Mouse (Mus musculus) left cerebral cortex, postnatal 25 days (tissue): ENCODE results near the gene Cep295. TPM values are rescaled to one million over a fixed set of nuclear protein-coding genes. Genes with fewer than 3 reads are reported as not detected.
A peak's percentile ranks its signal among the peaks of the same experiment; 100 is the strongest.
"Not testable (repeated sequence)": the region's sequence is repeated elsewhere in the genome, so short reads cannot be mapped to it uniquely, and the experiment has no call there.

ENCODE experiments used
- DNase-seq, 2 experiments: peaks; one replicate each; pipeline ENCODE4 v3.0.0; 2022; ENCODE audit warnings: low spot score in 2 of 2, mixed read lengths in 1 of 2
- intact Hi-C: fragments of 180-260 bp; cut with DNase I; formaldehyde crosslinking; loops from one replicate; pipeline ENCODE4 v1.15.1; 2025
- total RNA-seq, 2 experiments: library from RNA; stranded (reverse); gene quantifications; 2 replicates each; pipeline ENCODE4 v1.2.3; 2021

Cep295 gene
- total RNA-seq, 2 experiments from 2014 or later: 19.1 to 21.6 TPM

DNA sequence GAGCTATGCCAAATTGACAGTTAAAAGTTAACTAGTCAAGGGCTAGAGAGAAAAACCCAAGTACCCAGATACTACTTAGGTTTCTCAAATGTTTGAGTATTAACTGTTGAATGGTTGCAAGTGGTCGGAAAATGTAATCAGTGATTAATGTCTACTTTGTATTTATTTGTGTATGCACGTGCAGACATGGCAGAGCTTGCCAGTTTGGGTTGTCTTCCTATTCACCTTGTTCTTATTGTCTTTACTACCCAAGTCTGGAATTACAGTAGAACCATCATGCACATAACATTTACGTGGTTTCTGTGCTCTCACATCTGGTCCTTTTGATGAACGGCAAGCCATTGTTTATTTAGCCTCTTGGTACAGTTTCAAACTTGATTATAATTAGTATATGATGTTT is 48.2 kb downstream of the Cep295 start:
- no peak for DNase-seq
- intact Hi-C loops: no loop called here

DNA sequence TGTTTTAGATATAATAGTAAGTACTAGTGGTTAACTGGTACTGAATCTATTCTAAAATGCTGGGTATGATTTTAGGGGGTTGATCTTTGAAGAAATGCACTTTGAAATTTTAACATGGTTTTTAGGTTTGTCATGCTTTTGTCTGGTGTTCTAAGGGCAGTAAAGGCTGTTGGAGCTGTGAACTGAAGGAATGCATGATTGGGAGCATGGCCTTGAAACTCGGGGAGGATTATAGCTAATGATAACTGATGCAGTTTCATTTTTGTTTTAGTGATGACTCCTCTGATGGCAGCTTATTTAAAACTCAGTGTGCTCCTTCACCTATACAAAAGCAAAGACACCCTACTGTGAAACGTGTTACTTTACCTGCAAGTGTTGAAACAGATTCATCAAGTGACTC is 49.3 kb downstream of the Cep295 start:
- intact Hi-C loops: no loop called here
- no peak for DNase-seq

DNA sequence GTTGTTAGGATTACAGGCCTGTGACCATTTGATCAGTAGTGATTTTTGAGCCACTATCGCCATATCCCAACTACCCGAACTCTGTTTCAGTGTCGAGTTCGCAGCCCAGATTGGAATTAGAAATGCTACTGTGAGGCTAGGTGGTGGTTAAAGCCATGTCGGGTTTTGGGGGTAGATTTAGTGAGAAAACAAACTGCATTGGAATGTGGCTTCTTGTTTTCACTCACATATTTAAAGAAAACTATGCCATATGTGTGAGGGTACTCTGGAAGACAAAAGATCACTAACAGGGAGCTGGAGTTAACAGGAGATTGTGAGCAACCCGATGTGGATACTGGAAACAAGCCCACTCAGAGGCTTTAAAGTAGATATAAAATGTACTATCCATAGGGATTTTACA is 50.3 kb downstream of the Cep295 start:
- no peak for DNase-seq
- intact Hi-C loops: loop anchor here (2.0 kb wide), 1 partner anchor 28 kb away; the partner anchor contains the start of gene Med17

DNA sequence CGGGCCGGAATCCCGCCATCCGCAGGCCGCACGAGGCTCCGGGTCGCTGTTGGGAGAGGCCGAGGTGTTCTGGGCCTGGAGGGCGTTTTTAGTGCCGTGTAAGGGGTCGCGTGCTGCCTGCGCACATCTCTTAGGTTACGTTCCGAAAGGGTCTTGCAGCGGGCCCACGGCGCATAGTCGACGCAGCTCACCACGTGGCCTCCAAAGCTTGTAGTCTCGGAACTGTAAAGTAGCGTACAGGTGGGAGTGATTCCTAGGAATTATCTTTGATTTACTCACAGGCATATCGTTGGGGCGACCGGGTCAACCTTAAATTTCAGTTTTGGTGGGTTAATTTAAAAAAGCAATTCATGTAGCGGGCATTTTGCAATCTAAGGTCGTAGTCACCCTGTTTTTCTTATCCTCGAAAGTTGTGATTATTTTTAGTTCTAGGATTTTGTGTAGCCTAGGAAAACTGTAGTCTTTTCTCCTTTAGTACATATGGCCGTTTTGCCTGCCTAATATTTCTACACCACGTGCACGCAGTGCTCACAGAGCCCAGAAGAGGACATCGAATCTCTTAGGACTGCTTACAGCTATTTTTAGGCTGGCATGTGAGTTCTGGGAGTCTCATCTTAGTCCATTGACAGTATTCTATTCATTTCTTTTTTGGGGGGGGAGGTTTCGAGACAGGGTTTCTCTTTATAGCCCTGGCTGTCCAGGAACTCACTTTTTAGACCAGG is 51.0 kb downstream of the Cep295 start, which contains the start of gene 4931406C07Rik:
Gene 4931406C07Rik (minus strand): TSS at position 51 of the 722 bp plus-strand sequence.
- no peak for DNase-seq
- intact Hi-C loops: loop anchor here (2.0 kb wide), 1 partner anchor 28 kb away; the partner anchor contains the start of gene Med17

DNA sequence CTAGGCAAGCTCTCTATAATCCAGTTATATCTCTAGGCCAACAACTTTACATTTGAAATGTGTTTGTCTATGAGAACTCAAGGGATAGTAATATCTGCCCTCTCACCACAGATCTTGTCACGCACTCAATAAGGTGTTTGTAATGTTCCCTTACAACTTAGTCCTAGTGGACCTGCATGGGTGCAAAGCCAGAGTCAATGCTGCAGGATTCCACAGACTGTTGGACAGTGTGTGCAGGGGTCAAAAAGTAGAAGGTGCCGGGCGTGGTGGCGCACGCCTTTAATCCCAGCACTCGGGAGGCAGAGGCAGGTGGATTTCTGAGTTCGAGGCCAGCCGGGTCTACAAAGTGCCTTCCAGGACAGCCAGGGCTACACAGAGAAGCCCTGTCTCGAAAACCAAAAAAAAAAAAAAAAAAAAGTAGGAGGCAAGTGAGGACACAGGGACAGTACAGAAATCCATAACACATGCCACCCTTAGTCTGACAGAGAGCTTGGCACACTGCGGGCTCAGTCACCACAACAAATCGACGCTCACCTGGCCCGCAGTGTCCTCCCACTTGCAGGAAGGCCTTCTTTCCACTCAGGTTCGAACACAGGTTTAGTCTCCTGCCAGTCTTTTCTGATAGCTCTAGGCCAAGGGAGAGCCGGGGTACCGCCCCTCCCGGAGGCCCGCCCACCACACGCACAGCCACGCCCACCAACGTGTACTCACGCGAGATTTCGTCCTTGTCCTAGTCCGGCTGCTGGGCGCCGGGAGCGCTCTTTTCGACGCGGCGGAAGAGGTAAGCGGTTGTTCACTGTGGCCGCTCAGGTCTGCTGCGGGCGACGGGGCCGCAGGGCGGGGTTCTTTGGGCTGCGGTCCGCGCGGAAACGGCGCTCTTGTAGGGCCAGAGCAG is 51.8 kb downstream of the Cep295 start, which contains the start of gene Taf1d:
Gene Taf1d (plus strand): TSS at position 712 of the 895 bp plus-strand sequence.
- intact Hi-C loops: loop anchor here (2.0 kb wide), 1 partner anchor 27 kb away; the partner anchor contains the start of gene Med17
- peak; percentile 95 to 97 for DNase-seq

DNA sequence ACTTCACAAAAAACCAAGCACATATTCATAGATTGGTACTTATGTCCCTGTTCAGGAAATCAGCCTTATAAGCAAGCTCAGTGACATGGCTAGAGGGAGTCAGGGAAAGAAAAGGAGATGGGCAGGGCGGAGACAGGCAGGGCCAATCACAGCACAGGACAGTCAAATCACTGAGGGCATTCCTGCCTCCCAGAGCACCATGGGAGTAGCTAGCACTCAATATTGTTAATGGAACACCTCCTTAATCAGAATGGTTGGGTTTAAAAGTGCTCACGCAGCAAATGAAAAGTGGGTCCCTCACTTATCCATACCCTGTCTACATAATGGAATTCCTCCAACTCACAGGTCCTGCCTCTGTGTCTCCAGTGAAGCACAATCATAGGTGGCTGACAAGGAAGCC is 54.7 kb downstream of the Cep295 start:
- no peak for DNase-seq
- intact Hi-C loops: no loop called here

DNA sequence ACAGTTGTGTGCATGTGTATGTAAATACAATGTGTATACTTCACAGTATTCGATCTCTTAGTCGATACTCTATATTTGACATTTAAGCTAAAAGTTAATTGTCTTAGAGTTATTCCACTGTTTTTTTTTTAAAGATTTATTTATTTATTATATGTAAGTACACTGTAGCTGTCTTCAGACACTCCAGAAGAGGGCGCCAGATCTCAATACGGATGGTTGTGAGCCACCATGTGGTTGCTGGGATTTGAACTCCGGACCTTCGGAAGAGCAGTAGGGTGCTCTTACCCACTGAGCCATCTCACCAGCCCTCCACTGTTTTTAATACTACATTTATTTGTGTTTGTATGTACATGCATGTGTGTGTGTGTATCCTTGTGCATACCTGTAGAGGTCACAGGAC is 55.6 kb downstream of the Cep295 start:
- DNase-seq, intact Hi-C loops: not testable (repeated sequence)

DNA sequence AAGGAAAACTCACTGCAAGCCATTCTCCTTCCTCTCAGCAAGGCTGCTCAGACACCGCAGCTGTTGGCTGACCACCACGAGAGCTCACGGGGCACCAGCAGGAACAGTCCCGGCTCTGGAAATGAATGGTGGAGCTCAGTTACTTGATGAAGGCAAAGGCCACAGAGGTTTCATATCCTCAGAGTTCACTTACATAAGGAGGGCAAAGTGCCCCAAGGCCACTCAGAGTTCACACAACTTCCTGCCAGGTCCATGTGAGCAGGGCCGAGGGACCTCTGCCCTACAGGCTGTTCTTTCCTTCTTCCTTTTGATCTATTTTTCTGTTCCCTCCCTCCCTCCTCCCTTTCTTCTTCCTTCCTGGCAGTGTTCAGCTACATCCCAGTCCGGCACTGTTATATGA is 56.2 kb downstream of the Cep295 start:
- intact Hi-C loops: no loop called here
- DNase-seq: peak in 1 of 2 experiments; percentile 14

DNA sequence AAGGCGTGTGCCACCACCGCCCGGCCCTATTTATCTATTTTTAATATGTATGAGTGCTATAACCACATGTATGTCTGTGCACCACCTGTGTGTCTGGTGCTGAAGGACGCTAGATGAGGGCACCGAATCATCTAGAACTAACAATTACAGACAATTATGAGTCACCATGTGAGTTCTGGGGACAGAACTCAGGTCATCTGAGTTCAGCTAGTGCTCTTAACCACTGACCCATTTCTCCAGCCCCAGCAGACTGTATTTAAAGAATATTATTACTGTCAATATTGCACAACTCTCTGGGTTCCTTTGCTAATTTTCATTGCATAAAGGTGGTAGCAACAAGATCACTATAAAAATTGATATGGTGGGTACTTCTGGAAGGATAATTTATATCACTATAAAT is 57.5 kb downstream of the Cep295 start:
- intact Hi-C loops: no loop called here
- DNase-seq: no peak

DNA sequence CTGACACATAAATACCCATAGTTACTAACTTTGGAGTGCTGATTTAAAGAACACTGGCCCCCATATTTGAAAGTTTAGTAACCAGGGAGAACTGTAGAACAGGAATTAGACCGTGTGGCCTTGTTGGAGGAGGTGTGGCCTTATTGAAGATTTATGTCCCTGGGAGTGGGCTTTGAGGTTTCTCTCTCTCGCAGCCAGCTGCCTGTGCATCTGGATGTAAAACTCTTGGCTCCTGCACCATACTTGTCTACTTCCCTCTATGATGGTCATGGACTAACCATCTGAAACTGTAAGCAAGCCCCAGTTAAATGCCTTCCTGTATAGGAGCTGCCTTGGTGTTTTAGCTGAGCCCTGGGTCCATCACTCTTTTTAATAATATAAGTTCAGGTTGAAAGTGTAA is 59.1 kb downstream of the Cep295 start:
- intact Hi-C loops: no loop called here

DNA sequence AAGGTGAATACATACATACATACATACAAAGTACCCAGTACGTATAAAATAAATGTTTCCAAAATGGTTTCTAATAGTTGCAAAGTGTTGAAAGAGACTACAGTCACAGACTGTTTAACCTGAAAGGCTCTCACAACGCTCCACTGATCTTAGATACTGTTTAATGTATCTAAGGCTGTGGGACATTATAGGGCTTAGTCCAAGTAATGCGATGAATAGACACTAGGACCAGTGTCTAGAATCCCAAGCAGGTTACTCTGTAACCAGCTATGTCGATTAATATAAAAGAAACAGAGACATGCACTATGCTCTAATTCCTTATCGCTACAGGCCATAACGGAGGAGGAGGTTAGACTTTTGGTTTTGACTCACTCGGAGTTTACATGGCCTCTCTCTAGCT is 60.5 kb downstream of the Cep295 start:
- intact Hi-C loops: no loop called here
- no peak for DNase-seq

More for the DNA sequence above, 59.1 kb downstream of the Cep295 start:
- no peak for DNase-seq

DNA sequence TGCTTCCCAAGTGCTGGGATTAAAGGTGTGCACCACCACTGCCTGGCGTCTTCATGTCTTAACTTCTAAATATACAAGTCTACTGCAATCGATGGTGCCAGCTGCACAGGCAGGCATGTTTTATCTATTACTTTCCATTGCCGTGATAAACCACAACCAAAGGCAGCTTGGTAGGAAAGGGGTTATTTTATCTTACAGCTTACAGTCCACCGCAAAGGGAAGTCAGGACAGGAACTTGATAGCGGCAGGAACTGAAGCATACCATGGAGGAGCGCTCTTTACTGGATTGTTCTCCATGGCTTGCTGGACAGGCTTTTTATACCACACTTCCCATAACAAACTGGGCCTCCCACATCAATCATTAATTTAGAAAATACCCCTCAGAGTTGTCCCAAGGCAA is 68.3 kb downstream of the Cep295 start:
- intact Hi-C loops: no loop called here
- DNase-seq: no peak

DNA sequence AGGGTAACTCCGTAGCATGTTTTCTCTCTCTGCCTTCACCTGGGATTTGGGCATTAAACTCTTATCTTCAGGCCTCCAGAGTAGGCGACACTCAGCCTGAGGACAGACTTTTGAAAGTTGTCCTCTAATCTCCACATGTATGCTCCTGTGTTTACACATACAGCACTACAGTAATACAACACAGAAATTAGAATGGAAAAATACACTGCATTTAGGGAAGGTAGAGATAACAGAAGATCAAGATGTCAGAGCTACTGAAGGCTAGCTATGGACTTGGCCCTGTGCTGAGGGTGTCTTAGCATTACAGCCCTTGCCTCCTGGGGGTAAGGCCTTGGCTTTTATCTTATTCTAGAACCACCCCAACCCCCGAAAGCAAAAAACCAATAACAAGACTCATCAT is 69.2 kb downstream of the Cep295 start:
- intact Hi-C loops: no loop called here
- no peak for DNase-seq

DNA sequence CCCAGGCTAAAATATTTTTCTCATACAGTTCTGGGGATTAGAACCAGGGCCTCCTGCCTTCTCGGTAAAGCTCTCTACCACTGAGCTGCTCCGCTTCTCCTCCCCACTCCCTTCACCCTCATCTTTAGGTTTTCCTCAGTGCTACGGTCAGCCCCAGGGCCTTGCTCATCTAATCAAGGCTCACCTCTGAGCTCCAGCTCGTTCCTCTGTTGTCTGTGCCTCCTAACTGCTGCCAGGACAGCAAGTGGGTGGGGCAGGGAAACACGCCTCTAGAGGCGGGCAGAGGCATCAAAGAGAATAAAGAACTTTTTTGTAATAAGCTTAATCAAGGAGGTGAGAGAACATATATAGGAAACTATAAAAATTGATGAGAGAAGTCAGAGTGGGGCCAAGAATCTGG is 69.7 kb downstream of the Cep295 start:
- intact Hi-C loops: no loop called here
- DNase-seq: no peak

DNA sequence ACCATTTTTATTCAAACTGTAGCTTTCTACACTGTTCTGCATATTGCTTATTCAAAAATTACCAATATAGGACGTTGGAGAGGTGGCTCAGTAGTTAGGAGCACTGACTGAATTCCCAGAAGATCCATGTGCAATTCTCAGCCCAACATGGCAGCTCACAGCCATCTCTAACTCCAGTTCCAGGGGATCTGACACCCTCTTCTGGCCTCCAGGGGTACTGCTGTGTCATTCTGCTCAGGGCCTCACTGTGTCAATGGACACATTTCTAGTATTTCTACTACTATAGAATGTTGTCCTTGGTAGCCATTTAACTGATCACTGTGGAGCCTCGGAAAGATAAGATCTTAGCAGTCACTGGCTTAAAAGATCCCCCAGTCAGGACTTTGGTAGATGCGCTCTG is 72.1 kb downstream of the Cep295 start:
- intact Hi-C loops: no loop called here
- DNase-seq: no peak

DNA sequence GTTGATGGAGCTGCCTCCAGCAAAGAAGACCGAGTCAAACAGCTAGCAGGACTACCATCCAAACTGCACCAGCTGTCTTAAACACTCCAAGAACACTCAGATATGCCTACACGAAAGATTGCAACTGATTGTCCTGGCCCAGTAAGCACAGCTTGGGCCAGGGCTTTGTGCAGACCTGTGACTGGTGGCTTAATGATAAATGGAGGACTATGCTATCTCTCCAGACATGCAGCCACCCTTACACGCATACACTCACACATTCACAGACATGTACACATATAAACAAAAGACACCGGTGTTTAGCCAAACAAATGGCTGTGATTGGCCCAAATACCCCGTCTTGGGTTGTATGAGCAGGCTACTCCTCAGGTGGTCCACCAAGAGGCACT is 77.1 kb downstream of the Cep295 start:
- intact Hi-C loops: no loop called here
- DNase-seq: no peak

DNA sequence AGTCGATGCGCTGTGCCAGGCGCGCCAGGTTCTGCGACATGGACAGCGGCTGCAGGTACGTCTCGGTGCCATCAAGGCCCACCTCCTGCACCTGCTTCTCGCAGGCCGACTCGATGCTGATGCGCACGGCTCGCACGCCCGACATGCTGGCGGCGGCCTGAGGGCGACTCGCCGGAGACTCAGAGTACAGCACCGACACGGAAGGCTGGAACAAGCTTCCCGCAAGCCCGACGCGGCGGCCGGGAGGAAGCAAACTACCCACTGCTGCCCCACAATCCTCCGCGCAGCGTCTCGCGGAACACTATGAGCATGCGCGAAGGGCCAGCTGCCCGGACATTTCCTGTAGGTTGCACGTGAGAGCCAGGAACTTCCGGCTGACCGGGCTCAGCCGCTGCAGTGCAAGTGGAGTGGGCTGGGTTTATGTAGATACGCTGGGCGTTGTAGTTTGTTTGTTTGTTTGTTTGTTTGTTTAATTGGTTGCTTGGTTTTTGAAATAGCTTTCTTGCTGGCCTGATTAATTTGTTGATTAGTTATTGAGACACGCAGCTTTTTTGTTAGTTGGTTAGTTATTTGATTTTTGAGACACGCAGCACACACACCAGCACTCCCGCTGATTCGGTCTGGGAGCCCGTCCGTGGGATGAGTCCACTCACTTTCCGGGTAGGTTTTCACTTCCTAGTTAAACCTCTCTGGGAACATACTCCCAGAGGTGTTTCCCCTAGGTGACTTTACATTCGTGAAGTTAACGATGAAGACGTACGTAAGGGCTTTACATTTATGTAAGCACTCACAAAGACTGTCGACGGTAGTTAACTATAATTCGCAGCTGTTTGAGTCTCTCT is 77.7 kb downstream of the Cep295 start, which contains the start of gene Med17:
Gene Med17 (minus strand): TSS at position 283 of the 842 bp plus-strand sequence.
- intact Hi-C loops: loop anchor here (2.0 kb wide), 1 partner anchor 27 kb away; the partner anchor contains the start of genes 4931406C07Rik and Taf1d
- DNase-seq: peak; percentile 96 to 98

DNA sequence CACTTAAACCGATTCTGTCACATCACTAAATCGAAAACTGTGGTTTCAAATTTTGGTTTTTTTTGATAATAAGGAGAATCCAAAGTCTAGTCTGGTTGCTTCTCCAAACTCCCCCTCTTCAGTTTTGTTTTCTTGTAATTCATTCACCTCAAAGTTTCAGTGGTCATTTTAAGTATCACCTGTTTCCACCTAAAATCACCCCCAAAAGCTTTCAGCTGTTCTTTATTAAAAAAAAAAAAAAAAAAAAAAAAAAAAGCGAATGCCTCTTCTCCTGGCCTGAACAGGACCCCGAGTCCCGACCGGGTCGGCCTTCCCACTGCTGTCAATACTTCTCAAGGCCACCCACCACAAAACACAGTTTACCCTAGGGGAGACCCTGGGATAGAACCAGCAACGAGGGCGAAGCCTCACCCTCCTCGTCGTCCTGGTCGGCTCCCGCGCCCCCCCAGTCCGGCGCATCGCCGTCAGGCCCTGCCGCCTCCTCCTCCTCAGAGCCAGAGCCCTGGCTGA is 78.4 kb downstream of the Cep295 start:
- no peak for DNase-seq
- intact Hi-C loops: loop anchor here (2.0 kb wide), 1 partner anchor 28 kb away; the partner anchor contains the start of genes 4931406C07Rik and Taf1d

DNA sequence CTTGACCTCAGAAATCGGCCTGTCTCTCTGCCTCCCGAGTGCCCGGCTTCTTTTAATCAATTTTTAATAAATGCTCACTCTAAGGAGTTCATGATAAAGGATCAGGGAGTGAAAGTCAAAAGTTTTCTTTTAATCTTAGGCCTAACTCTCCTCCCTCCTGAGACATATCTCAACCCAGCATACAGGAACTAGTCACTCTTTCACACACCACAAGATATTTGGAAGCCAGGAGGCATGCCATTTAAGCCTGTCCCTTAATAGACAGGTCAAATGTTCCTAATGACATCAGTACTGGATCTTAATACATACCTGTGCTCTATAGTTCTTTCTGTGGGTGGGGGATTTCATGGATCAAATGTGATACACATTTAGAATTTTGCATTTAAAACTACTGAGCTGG is 79.2 kb downstream of the Cep295 start:
- intact Hi-C loops: loop anchor here (2.0 kb wide), 1 partner anchor 28 kb away; the partner anchor contains the start of genes 4931406C07Rik and Taf1d
- no peak for DNase-seq
